Mouse (Mus musculus): ENCODE data around the gene Zscan2.

DNA sequence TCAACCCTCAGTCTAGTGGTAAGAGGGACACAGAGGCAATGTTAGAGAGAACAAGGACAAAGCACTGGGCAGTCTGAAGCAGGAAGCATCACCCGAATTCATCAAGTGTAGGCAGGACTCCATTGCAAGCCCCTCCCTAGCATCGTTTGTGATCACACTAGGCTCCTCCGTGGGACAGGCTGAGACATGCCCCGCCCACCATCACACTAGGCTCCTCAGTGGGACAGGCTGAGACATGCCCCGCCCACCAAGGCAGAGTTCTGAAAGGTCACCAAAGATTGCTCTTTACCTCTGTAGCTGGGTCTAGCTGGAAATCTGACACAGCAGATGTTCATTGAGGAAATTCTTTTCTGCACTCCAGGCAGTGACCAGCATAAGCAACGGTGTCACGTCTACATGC lies 50.3 kb downstream of the Zscan2 start:
- TF ChIP-seq EP300 (IDR thresholded peaks at IDR 0.05; ENCODE audit: low read length), result no peak
- TF ChIP-seq CTCF (conservative IDR thresholded peaks at IDR 0.05 in 1 of 2, IDR thresholded peaks at IDR 0.05 in 1 of 2; ENCODE audit: low read depth in 2 of 2, low read length in 2 of 2), result no peak
- TF ChIP-seq E2F4 (IDR thresholded peaks at IDR 0.05; ENCODE audit: insufficient replicate concordance, low read depth, low read length), result no peak
- TF ChIP-seq MXI1 (IDR thresholded peaks at IDR 0.05; ENCODE audit: low read depth, low read length), result no peak
- TF ChIP-seq MAZ (IDR thresholded peaks at IDR 0.05; ENCODE audit: low read depth, low read length), result no peak
- TF ChIP-seq POLR2A (IDR thresholded peaks at IDR 0.05; ENCODE audit: low read depth, low read length), result no peak
- no peak for TF ChIP-seq RCOR1 (conservative IDR thresholded peaks at IDR 0.05; ENCODE audit: low read depth, low read length)
- no peak for TF ChIP-seq ETS1 (conservative IDR thresholded peaks at IDR 0.05; ENCODE audit: low read depth, low read length)
- TF ChIP-seq SIN3A (IDR thresholded peaks at IDR 0.05; ENCODE audit: low read length), result no peak
- TF ChIP-seq ZKSCAN1 (IDR thresholded peaks at IDR 0.05; ENCODE audit: borderline replicate concordance, low read depth, low read length), result no peak
- TF ChIP-seq JUND (conservative IDR thresholded peaks at IDR 0.05; ENCODE audit: low read depth, low read length), result no peak

Measured in CH12.LX (cell line).